Mouse (Mus musculus) cerebellum, adult 11-12 months (tissue): Measurements from ENCODE around the gene Gna15.
A peak's percentile ranks its signal among the peaks of the same experiment; 100 is the strongest.

Experiments used
- DNase-seq: peaks from one replicate; pipeline ENCODE4 v3.0.0; 2022

The Gna15 gene

GRCm38 (mm10) chr10:81523142-81523541 is 883 bp downstream of the Gna15 start:
- no peak for DNase-seq

- no peak for DNase-seq
These were observed 4.1 kb downstream of the Gna15 start for GRCm38 (mm10) chr10:81519978-81520365.

- no peak for DNase-seq
These were observed 4.6 kb downstream of the Gna15 start for GRCm38 (mm10) chr10:81519227-81519977.

- DNase-seq: no peak
These were observed 5.5 kb downstream of the Gna15 start for GRCm38 (mm10) chr10:81518546-81518945.

- no peak for DNase-seq
These were observed 6.8 kb downstream of the Gna15 start for GRCm38 (mm10) chr10:81517227-81517626.

GRCm38 (mm10) chr10:81513798-81514197 is 10.2 kb downstream of the Gna15 start:
- DNase-seq: no peak

- DNase-seq: no peak
These were observed 13.7 kb downstream of the Gna15 start for GRCm38 (mm10) chr10:81510246-81510810.

- DNase-seq: no peak
These were observed 16.1 kb downstream of the Gna15 start for GRCm38 (mm10) chr10:81507691-81508489.

GRCm38 (mm10) chr10:81507095-81507494 is 16.9 kb downstream of the Gna15 start:
- no peak for DNase-seq

- DNase-seq: no peak
These were observed 18.9 kb downstream of the Gna15 start for GRCm38 (mm10) chr10:81505016-81505664.

GRCm38 (mm10) chr10:81502658-81503057 is 21.4 kb downstream of the Gna15 start:
- peak; percentile 86 for DNase-seq

GRCm38 (mm10) chr10:81501863-81502262 is 22.2 kb downstream of the Gna15 start:
- peak; percentile 30 for DNase-seq

GRCm38 (mm10) chr10:81500032-81500431 is 24.0 kb downstream of the Gna15 start, which contains the start of gene S1pr4:
Gene S1pr4, minus strand, starts transcription at chr10:81500132.
- no peak for DNase-seq

- peak; percentile 63 for DNase-seq
These were observed 24.6 kb downstream of the Gna15 start for GRCm38 (mm10) chr10:81499250-81499901.

- DNase-seq: peak; percentile 65
These were observed 25.4 kb downstream of the Gna15 start for GRCm38 (mm10) chr10:81498316-81499249.

GRCm38 (mm10) chr10:81497401-81498270 is 26.4 kb downstream of the Gna15 start:
- DNase-seq: peak; percentile 69

- DNase-seq: peak; percentile 41
These were observed 27.1 kb downstream of the Gna15 start for GRCm38 (mm10) chr10:81496969-81497368.

- DNase-seq: peak; percentile 97
These were observed 27.6 kb downstream of the Gna15 start, which contains the start of gene Ncln for GRCm38 (mm10) chr10:81496264-81496901. Gene Ncln, minus strand, starts transcription at chr10:81496392.

- peak; percentile 78 for DNase-seq
These were observed 28.3 kb downstream of the Gna15 start for GRCm38 (mm10) chr10:81495616-81496263.
